Mouse (Mus musculus) adrenal gland, adult 8-10 months (tissue): ENCODE measurements at regions not wholly inside any gene's neighbourhood (a gene's known extent, or its start where the extent isn't known, plus 50 kb on each side); places are given as distances from the start of the nearest gene placed in this dataset.

ENCODE experiments used
- DNase-seq: peaks from one replicate; pipeline ENCODE4 v3.0.0; 2022

DNA sequence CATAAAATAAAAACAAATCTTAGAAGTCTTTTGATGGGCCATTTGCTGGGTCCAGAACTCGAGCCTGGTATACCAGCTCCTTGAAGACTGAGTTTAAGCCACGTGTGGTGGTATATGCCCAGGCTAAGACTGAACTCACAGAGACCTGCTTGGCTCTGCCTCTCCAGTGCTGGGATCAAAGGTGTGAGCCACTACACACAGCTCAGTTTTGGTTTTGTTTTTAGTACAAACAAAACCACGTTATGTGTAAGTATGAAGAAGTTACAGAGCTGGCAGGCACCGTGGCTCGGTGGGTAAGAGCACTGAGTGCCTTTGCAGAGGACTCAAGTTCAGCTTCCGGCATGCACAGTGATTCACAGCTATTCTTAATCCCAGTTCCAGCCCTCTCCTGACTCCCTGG lies 75.6 kb downstream of the Wdr5 start:
- DNase-seq, result no peak

DNA sequence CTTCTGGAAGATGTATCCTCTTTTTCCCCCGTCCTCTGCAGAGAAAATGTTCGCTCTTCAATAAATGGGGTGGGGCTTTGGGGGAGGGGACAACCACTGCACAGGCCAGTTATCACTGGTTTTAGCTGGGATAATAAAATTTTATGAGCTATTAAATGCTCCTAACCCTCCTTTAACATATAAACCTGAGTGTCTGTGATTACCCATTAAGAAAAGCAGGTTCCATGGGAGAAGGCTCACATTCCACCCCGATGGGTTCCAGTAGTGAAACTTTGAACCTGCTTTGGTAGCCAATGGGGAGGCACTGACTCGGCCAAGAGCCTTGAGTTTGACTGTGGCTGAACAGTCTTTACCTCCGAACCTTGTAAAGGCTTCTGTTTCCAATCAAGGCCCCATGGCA lies 76.7 kb downstream of the Wdr5 start:
- no peak for DNase-seq

DNA sequence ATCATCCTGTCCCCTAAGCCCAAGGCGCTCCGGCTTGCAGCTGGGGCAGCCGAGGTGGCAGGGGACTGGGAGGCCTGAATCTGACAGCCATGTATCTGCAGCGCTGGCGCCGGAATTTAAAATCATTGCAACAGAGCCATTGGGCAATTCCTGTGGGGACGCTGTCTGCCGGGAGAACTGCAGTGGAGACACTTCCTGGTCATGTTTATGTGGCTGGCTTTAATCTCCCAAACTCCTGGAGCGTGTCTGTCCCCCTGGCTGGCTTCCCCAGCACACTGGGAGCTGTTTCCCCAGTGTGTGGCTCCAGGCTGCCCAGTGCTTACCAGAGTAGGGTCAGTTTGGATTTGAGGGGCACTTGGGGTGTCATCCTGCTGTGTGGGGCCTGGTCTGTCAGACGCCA lies 78.4 kb downstream of the Wdr5 start:
- peak; percentile 55 for DNase-seq

DNA sequence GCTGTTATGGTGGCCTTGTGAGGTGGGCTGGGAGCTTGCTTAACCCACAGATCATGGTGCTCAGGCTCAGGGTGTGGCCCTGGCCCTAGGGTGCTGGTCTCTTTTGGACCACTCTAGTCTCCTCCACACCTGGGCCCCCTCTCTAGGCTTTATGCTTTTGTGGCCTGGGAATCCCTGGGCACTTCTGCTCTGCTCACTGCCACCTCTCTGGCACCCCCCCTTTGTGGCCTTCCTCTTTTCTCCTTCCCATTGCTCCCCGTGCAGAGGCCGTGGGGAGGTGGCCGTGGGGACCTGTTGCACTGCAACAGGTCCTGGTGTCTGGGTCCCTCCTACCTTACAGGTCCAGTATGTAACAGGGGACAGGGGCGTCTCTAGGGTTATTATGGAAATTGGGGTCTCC lies 80.3 kb downstream of the Wdr5 start:
- DNase-seq, result no peak

DNA sequence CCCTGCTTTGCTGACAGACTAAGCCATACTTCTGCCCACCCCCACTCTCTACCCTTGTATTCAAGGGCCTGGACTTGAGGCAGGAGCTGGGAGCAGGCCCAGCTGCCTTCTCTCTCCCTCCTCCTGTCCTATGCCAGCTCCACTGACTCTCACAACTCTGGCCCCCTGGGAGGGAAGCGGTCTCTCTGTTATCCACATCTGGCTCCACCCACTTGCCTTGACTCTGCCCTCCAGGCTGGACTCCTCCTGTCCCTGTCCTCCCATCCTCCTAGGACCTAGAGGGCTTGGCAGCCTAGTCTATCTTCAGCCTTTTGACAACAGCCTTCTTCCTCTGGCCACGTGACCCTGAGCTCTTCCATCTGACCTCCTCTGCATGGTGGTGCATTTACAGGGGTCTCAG lies 80.0 kb upstream of the Rxra start:
- peak; percentile 26 for DNase-seq

DNA sequence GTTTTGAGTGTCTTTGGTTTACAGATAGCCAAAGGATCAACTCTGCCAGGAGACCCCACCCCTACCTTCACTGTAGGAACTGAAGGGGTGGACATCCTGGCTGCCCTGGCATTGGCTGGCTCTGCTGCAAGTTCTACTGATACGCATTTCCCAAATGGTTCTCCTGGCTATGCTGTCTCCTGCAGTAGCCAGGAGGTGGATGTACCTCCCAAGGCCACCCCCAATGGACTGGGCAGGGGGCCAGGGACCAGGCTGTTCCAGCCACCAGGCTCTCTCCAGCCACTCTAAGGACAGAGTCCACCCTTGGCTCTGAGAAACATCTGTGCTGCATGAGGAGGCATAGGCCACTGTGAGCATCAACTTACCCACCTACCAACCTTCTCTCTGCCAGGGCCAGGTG lies 79.3 kb upstream of the Rxra start:
- DNase-seq, result no peak

DNA sequence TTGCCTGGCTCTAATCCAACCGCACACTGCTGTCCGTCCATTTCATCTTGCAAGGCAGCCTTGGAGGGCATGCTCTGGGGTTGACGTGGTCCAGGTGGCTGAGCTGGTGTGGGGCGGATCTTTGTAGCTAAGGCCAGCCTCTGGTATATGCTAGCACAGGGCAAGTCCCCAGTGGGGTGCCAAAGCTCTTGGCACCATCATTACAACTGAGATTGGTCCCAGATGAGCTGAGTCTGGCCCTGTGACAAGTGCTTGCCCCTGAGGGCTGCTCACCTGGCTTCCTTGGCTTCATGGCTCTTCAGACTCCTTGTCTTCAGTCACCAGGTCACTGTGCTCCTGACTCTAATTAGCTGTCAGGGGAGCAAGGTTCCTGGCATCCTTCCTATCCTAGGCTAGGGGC lies 78.3 kb upstream of the Rxra start:
- no peak for DNase-seq

DNA sequence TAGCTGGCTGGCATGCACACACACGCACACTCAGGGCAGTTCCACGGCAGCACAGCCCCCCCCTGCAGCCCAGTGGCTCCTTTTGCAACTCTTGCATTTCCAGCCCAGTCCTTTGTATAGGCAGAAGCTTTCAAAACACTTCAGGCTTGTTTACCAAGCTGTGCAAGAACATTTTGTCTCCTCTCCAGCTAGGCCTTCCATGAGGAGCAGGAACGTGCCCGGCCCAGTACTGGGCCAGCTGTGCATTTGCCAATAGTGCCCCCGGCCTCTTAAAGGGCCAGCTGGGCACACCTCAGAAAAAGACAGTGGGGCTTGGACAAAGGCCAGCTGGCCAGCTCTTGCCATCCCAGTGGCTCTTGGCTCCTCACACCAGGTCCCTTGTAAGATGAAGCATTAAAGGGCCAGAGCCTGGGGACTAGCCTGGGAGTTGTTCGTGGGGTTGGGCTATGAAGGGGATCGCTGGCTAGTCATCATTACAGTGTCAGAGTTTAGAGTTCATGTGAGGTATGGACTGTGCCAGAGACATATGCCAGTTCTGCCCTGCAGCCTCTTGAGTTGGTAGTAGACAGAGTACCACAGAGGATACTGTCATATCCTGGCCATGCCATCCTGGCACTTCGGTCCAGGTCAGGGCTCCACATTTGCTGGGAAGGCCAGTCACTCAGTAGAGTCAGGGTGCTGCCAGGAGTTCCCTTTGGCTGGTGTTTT lies 77.0 kb upstream of the Rxra start:
- DNase-seq, result peak; percentile 20

DNA sequence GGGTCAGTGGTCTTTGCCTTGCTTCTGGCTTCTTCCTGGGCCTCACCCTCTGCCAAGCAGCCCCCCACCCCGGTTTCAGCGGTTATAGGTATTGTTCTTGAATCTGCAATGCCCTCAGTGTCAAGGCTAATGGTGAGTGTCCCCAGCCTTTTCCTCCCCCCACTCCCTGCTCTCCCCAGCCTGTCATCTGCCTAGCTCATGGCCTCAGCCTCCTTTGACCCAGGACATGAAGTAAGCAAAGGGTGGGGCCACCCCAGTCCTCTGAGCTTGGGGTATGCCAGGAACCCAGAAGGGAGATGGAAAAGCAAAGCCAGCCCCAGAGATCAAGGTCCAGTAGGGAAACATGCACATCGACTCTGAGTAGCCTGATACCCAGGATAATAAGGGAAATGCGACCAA lies 76.5 kb upstream of the Rxra start:
- no peak for DNase-seq

DNA sequence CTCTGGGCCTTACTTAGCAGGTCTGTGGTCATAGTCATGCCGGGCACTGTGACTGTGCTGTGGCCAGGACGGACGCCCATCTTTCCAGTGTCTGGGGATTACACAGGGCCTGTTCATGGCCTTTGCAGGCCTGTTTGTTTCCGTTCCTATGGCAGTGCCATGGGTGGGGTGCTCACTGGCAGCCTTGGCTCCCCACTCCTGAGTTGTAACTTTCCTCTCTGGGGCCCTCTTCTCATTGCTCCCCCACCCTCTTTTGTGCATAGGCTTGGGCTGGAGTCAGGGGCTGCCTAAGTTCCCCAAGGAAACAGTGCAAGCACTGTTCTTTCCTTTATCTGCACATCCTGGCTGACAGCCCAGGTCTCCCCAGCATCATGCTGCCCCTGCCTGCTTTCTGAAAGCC lies 72.9 kb upstream of the Rxra start:
- DNase-seq, result no peak

DNA sequence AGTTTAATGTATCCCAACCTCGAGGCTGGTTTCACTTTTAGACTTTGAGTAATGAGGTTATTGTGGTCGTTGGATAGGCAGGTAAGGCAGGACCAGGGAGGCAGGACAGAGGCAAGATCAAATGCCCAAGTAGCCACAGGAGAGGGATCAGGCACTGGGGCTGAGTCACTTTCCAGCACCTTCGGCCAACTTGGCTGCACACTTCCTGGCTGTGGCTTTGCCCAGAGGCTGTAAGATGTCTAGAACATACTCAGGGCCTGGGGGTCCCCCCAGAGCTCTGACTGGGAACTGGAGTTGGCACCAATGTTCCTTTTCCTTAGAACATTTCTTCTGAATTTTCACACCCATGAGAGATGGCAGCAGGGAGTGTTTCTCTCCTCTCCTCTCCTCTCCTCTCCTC lies 71.7 kb upstream of the Rxra start:
- no peak for DNase-seq

DNA sequence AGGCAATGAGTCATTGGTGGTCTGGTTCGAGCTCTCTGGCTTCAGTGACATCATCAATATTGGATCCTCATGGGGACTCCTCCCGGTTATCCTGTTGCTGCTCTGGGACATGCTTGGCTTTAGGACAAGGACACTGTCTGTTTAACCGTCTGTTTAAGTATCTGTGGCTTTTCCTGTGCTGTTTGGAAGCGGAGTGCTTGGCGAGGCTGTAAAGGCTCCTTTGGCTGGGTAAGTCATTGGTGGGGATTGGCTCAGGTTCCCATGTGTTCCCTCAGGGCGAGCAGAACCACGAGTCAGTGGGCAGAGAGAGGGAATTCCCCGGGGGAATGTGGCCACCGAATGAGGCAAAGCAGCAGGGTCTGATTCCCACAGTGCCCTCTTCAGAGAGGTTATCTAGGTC lies 69.4 kb upstream of the Rxra start:
- no peak for DNase-seq

DNA sequence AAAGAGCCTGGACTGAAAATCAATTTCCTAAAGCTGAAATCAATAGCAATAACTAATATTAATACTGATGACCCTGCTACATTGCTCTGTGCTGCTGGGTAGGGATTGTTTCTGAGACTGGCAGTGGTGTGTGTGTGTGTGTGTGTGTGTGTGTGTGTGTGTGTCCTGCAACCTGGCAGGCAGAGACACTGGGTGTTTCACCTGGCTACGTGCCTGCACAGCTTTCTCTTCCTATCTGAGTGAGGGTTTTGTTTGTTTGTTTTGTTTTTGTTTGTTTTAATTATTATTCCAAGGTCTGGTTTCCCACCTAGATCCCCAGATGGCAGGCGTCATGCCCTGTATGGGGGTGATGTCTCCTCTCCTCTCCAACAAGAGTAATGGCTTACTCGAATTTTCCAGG lies 54.5 kb upstream of the Rxra start:
- DNase-seq, result no peak

DNA sequence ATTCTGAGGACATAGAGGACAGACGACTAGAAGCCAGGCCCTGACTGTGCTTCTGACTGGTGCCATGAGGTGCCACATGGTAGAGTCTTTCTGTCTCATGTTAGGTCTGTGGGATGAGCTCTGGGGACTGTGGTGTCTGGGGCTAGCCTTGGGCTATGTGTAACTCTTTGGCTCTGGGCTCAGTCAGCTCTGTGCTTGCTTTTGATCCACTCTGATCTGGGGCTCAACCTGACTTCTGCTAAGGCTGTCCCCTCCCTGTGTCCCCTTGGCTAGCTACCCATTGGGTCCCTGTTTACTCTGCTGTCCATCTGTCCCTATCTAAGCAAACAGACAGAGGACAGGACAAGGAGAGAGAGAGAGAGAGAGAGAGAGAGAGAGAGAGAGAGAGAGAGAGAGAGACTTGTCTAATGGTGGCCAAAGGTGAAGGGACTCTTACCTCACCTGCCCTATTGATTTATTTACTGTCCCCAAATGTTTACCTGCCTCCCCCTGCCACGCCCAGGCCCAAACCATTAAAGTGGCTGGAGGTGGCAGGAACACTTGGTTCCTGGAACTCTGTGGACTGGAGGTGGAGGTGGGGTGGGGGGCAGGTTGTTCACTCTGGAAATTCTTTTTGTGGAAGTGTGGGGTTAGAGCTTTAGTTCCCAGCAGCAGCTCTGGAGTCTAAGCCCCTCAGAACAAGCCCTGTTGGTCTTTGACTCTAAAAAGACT lies 51.4 kb upstream of the Rxra start:
- no peak for DNase-seq
